Mouse (Mus musculus): ENCODE results near the gene Kcnma1.

DNA sequence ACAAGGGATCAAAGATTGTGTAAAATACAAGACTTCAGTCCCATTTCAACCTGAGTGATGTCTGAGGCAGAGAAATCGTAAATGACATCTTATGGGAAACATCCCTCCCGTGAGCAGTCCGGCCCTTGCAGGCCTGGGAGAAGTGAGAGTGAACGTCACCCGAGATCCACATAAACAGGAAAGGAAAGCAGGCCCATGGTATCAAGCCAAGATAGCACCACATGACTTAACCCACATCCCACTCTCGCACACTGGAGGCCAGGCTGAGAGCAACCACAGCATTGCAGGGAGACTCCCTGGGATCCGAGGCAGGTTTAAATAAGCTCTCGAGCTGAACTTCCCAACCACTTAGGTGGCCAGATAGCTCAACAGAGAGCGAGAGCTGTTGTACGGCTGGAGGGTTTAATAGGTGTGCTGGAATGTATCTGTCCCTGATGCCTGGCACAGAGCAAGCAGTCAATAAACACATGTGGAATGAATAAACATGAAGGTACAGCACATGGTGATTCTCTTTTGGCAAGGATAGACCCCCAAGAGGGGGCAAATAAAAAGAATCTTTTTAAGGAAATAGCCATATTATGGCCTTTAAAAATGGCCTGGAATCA lies 493.1 kb downstream of the Kcnma1 start:
- no peak for TF ChIP-seq CTCF (IDR thresholded peaks at IDR 0.05; ENCODE audit: borderline replicate concordance, control insufficient read depth, extremely low read depth, insufficient read depth, low read length, poor library complexity)
- no peak for TF ChIP-seq POLR2A (IDR thresholded peaks at IDR 0.05; ENCODE audit: control insufficient read depth, extremely low read depth, insufficient read depth, low read length, poor library complexity)
